12 mouse cellular contexts compared by ENCODE assay signal in the genomic region with DNA sequence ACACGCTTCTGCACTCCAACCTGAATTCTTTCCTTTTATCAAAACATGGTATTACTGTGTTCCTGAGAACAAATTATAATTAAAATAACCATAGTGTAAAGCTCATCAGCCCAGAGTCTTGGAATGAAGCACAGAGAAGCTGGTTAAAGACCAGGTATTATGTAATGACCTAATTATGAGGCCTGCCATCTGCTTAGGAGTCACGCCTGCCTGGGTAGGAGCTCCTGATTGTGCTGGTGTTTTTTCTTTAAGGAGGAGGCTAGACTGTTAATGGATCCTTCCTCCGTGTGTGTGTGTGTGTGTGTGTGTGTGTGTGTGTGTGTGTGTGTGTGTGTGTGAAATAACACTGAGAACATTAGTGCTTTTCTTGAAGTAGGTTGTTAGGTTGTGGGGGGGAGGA. TPM values are rescaled to one million over a fixed set of nuclear protein-coding genes. Genes with fewer than 3 reads are reported as not detected.
DNase-seq lines count a peak whose midpoint lies in the region; ATAC-seq and TF ChIP-seq lines count a peak whose summit lies in the region.
"Had no signal": no experiment of that assay in that cellular context is flagged by ENCODE, and none has a peak within 500 bp of the region (broad histone marks: within the 10 kb centered on the region; RNA-seq: fewer than 3 reads in every experiment).

No protein-coding gene starts in this region.

- no peak for TF ChIP-seq POLR2A in brain, embryonic 14.5 days (IDR thresholded peaks at IDR 0.05; ENCODE audit: borderline replicate concordance, extremely low read depth, insufficient read depth, insufficient read length, poor library complexity, severe bottlenecking)

- no peak for TF ChIP-seq CTCF in brain, embryonic 14.5 days (IDR thresholded peaks at IDR 0.05; ENCODE audit: borderline replicate concordance, extremely low read depth, insufficient read depth, insufficient read length)

- 0 out of 2 replicates have a peak, but pooled peaks have one; percentile 39 for ATAC-seq in frontal cortex, adult (ENCODE audit: low TSS enrichment)
- ATAC-seq: midbrain, embryonic 15.5 days; Patski had no signal

- no peak for DNase-seq in frontal cortex, postnatal 36 days (ENCODE audit: low spot score in 2 of 2)
- DNase-seq in kidney, adult 9 months, result peak; percentile 59
- DNase-seq in kidney, postnatal 14 days, result no peak
- peak; percentile 31 for DNase-seq in brain, embryonic 14.5 days (ENCODE audit: low read depth)
- DNase-seq in cerebellum, postnatal 25 days, result peak; percentile 43 to 67
- no peak for DNase-seq in urinary bladder, postnatal 4 days (ENCODE audit: low spot score in 2 of 2)
- DNase-seq in lung, postnatal 4 days, result no peak
- DNase-seq: liver, embryonic 13.5 days; thymus, postnatal 14 days had no signal

RNA-seq across cellular contexts. Expression of gene Aak1, which starts 49.7 kb away (rescaled TPM):
- 44.3 and 52.1 TPM in 2 replicates for polyA plus RNA-seq in brain, embryonic 14.5 days (2012; rRNA removed)

Comparison
In these comparisons a context has a peak if more than half of its experiments do, and no peak if none do; other contexts are left out.
1. DNase-seq: peak in kidney, adult 9 months (single experiment), brain, embryonic 14.5 days (single experiment) and cerebellum, postnatal 25 days (2 of 2); none in frontal cortex, postnatal 36 days (0 of 2), kidney, postnatal 14 days (single experiment), urinary bladder, postnatal 4 days (0 of 2) and lung, postnatal 4 days (0 of 2).